Mouse (Mus musculus) spleen, adult 2 months (tissue): Measurements from ENCODE around the gene Rhbdl1.

Source experiments
- CTCF ChIP-seq: fragments of 200-500 bp; IDR thresholded peaks from 2 replicates; pipeline ENCODE4 v1.5.1; 2011; ENCODE audit warnings: mild to moderate bottlenecking, inconsistent platforms; ENCODE audit not compliant: insufficient read depth, insufficient read length, insufficient replicate concordance; ENCODE audit errors: extremely low read depth
- POLR2A ChIP-seq: fragments of 200-500 bp; IDR thresholded peaks from 2 replicates; pipeline ENCODE4 v1.6.1; 2011; ENCODE audit warnings: low read depth, low read length, inconsistent platforms

GRCm38 (mm10) chr17:25879261-25879660 lies 42.2 kb upstream of the Rhbdl1 start:
- TF ChIP-seq CTCF, result peak; percentile 7; the same call in 1 of the 2 replicates
- TF ChIP-seq POLR2A, result no peak
